In the genomic region with DNA sequence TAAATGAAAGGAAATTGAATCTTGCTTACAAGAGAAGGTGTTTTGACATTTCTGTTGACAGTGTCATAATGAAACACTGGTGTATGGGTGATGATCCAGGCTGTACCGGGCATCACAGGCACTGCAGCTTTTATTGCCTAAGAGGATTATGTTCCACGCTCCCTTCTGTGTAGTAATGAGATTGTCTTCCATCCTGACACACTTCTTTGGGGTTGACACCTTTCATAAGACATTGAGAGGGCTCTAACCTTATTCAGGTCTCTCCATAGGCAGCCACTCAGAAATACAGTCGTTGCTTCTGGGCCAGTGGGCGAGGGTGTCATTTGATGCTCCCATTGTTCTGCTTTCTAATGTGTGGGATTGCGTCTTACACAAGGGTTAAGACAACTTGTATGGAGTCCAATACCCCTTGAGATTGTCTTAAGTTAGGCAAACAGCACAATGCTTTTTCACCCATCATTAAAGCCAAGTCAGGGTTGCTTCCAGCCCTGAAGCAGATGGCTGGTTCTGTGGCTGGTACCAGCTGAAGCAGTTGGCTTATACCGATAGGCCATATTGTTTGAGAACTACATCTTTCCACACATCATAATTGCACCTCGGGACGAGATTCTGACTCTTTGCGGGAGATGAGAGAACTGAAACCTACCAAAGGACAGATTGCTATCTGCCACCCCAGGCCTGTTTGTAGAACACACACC, we compare ENCODE assay signal across 21 mouse cellular contexts.
DNase-seq lines count a peak whose midpoint lies in the region; ATAC-seq lines count a peak whose summit lies in the region.
"Had no signal": no experiment of that assay in that cellular context is flagged by ENCODE, and none has a peak within 500 bp of the region (broad histone marks: within the 10 kb centered on the region; RNA-seq: fewer than 3 reads in every experiment).

No protein-coding gene starts in this region.

- H3K4me1 ChIP-seq in forebrain, embryonic 14.5 days (ENCODE audit: control insufficient read depth, insufficient read depth, low read length), result no peaks in the 10 kb centered on the region
- H3K4me1 ChIP-seq in forebrain, embryonic 12.5 days, result peaks cover 15% of the 10 kb centered on the region; the same call in 1 of the 2 replicates
- peaks cover 4% of the 10 kb centered on the region for H3K4me1 ChIP-seq in hindbrain, embryonic 16.5 days (ENCODE audit: control insufficient read depth, insufficient read depth, low read depth, low read length)
- H3K4me1 ChIP-seq: embryonic facial prominence, embryonic 12.5 days; stomach, embryonic 15.5 days had no signal

- H3K27ac ChIP-seq in forebrain, embryonic 14.5 days (ENCODE audit: low read depth, low read length), result peak overlapping the region; percentile 81
- no peak overlapping the region for H3K27ac ChIP-seq in forebrain, embryonic 12.5 days
- H3K27ac ChIP-seq in hindbrain, embryonic 16.5 days (ENCODE audit: low read depth, low read length), result no peak overlapping the region; the same call in 1 of the 2 replicates
- H3K27ac ChIP-seq: embryonic facial prominence, embryonic 12.5 days; stomach, embryonic 15.5 days had no signal

- H3K27me3 ChIP-seq in forebrain, embryonic 14.5 days (replicated peaks; ENCODE audit: control insufficient read depth, insufficient read depth, low read length), result no peaks in the 10 kb centered on the region
- 0 out of 2 replicates have a peak, but pooled peaks cover 3% of the 10 kb centered on the region for H3K27me3 ChIP-seq in forebrain, embryonic 12.5 days
- no peaks in the 10 kb centered on the region for H3K27me3 ChIP-seq in hindbrain, embryonic 16.5 days (replicated peaks; ENCODE audit: control insufficient read depth, insufficient read depth, low read length)
- H3K27me3 ChIP-seq: embryonic facial prominence, embryonic 12.5 days; heart, embryonic 12.5 days; stomach, embryonic 15.5 days had no signal

- no peaks in the 10 kb centered on the region for H3K9me3 ChIP-seq in forebrain, embryonic 14.5 days (replicated peaks; ENCODE audit: control insufficient read depth, low read length)
- H3K9me3 ChIP-seq in forebrain, embryonic 12.5 days, result no peaks in the 10 kb centered on the region
- H3K9me3 ChIP-seq in hindbrain, embryonic 16.5 days (ENCODE audit: control insufficient read depth, low read length), result no peaks in the 10 kb centered on the region
- H3K9me3 ChIP-seq: embryonic facial prominence, embryonic 12.5 days; heart, embryonic 12.5 days; stomach, embryonic 15.5 days had no signal

- no peaks in the 10 kb centered on the region for H3K36me3 ChIP-seq in forebrain, embryonic 14.5 days (ENCODE audit: control insufficient read depth, insufficient read depth, low read length)
- H3K36me3 ChIP-seq in forebrain, embryonic 12.5 days (replicated peaks), result no peaks in the 10 kb centered on the region
- no peaks in the 10 kb centered on the region for H3K36me3 ChIP-seq in hindbrain, embryonic 16.5 days (ENCODE audit: control insufficient read depth, insufficient read depth, low read length)
- H3K36me3 ChIP-seq: embryonic facial prominence, embryonic 12.5 days; heart, embryonic 12.5 days; stomach, embryonic 15.5 days had no signal

- H3K4me2 ChIP-seq in forebrain, embryonic 14.5 days (ENCODE audit: low read length), result no peak overlapping the region
- no peak overlapping the region for H3K4me2 ChIP-seq in forebrain, embryonic 12.5 days
- H3K4me2 ChIP-seq in hindbrain, embryonic 16.5 days (ENCODE audit: low read length), result no peak overlapping the region
- H3K4me2 ChIP-seq: embryonic facial prominence, embryonic 12.5 days; heart, embryonic 12.5 days; stomach, embryonic 15.5 days had no signal

- peak; percentile 73 for DNase-seq in forebrain, embryonic 14.5 days (ENCODE audit: low spot score)
- DNase-seq in left cerebral cortex, postnatal 4 days, result peak; percentile 5
- no peak for DNase-seq in left cerebral cortex, postnatal 25 days (ENCODE audit: low spot score in 2 of 2)
- peak; percentile 13 for DNase-seq in retina, embryonic 14.5 days (ENCODE audit: low spot score)
- DNase-seq in lung, postnatal 14 days, result no peak
- no peak for DNase-seq in thymus, postnatal 10 days (ENCODE audit: low spot score in 2 of 2)
- DNase-seq: adrenal gland, postnatal 36 days; gastrocnemius, postnatal 14 days; heart, postnatal 36 days; kidney, adult 11 months; kidney, postnatal 36 days; liver; lung, adult 18-20 months; lung, postnatal 4 days; spleen, adult 18-20 months had no signal

- ATAC-seq in forebrain, embryonic 14.5 days, result peak; percentile 79
- ATAC-seq in forebrain, embryonic 12.5 days (ENCODE audit: low FRiP score), result no peak
- ATAC-seq in hindbrain, embryonic 16.5 days, result peak; percentile 64; the same call in 1 of the 2 replicates
- ATAC-seq: activated CD4-positive, CD25-positive, alpha-beta regulatory T cell, adult 4 months had no signal

- intact Hi-C loops in left cerebral cortex, postnatal 4 days (cut with DNase I), result no loop called here
- intact Hi-C loops in left cerebral cortex, postnatal 25 days (cut with DNase I), result no loop called here

- no peak overlapping the region for H3K4me3 ChIP-seq in forebrain, embryonic 14.5 days (ENCODE audit: low read depth, low read length)
- H3K4me3 ChIP-seq in forebrain, embryonic 12.5 days (replicated peaks), result no peak overlapping the region
- H3K4me3 ChIP-seq in hindbrain, embryonic 16.5 days (ENCODE audit: low read length), result no peak overlapping the region
- H3K4me3 ChIP-seq: embryonic facial prominence, embryonic 12.5 days; heart, embryonic 12.5 days; stomach, embryonic 15.5 days had no signal

- 40% methylated on average over 9 of the region's 9 CpGs for WGBS in forebrain, embryonic 14.5 days
- 45% methylated on average over 9 of the region's 9 CpGs for WGBS in forebrain, embryonic 12.5 days
- 64% methylated on average over 9 of the region's 9 CpGs for WGBS in hindbrain, embryonic 16.5 days

- H3K9ac ChIP-seq in forebrain, embryonic 14.5 days (ENCODE audit: low read length), result no peak overlapping the region
- no peak overlapping the region for H3K9ac ChIP-seq in forebrain, embryonic 12.5 days
- no peak overlapping the region for H3K9ac ChIP-seq in hindbrain, embryonic 16.5 days (ENCODE audit: low read depth, low read length)
- H3K9ac ChIP-seq: embryonic facial prominence, embryonic 12.5 days; heart, embryonic 12.5 days; stomach, embryonic 15.5 days had no signal

Comparison
In these comparisons a context has a peak if more than half of its experiments do, and no peak if none do; other contexts are left out.
1. DNase-seq: peak in forebrain, embryonic 14.5 days (single experiment), left cerebral cortex, postnatal 4 days (single experiment) and retina, embryonic 14.5 days (single experiment); none in left cerebral cortex, postnatal 25 days (0 of 2), lung, postnatal 14 days (single experiment) and thymus, postnatal 10 days (0 of 2).